Mouse (Mus musculus) stomach, postnatal 0 days (tissue): ENCODE data around the gene Retreg3.

Experiments
- CTCF ChIP-seq: IDR thresholded peaks from 2 replicates; pipeline ENCODE4 v1.5.1; 2016; ENCODE audit warnings: antibody characterized with exemption, low read depth, mild to moderate bottlenecking, moderate library complexity
- EP300 ChIP-seq: optimal IDR thresholded peaks from 2 replicates; pipeline ENCODE3; 2016; ENCODE audit warnings: antibody characterized with exemption

GRCm38 (mm10) chr11:101118105-101118504, 1.6 kb downstream of the Retreg3 start:
- no peak for TF ChIP-seq EP300
- no peak for TF ChIP-seq CTCF
